Mouse (Mus musculus) liver, embryonic 15.5 days (tissue): Measurements from ENCODE around the gene E2f8. TPM values are rescaled to one million over a fixed set of nuclear protein-coding genes. Genes with fewer than 3 reads are reported as not detected.

Source experiments
- ATAC-seq: fragments of 200-750 bp; cut with Nextera tagmentation; 2 replicates; pipeline ENCODE4 v1.8.0; 2017; ENCODE audit warnings: moderate number of reproducible peaks, mild to moderate bottlenecking, moderate library complexity; ENCODE audit not compliant: insufficient read depth
- H3K27ac ChIP-seq: fragments of 300-500 bp; sonication (generic); replicated peaks from 2 replicates; pipeline ENCODE4 v1.5.1; 2015; ENCODE audit warnings: mild to moderate bottlenecking, inconsistent platforms
- H3K27me3 ChIP-seq: fragments of 300-500 bp; sonication (generic); 2 replicates; pipeline ENCODE4 v1.6.1; 2015; ENCODE audit warnings: mild to moderate bottlenecking, inconsistent platforms
- H3K36me3 ChIP-seq: fragments of 300-500 bp; sonication (generic); replicated peaks from 2 replicates; pipeline ENCODE4 v1.6.1; 2015; ENCODE audit warnings: moderate library complexity, mild to moderate bottlenecking, inconsistent platforms
- H3K4me1 ChIP-seq: fragments of 300-500 bp; sonication (generic); replicated peaks from 2 replicates; pipeline ENCODE4 v1.6.1; 2015; ENCODE audit warnings: inconsistent platforms
- H3K4me2 ChIP-seq: fragments of 300-500 bp; sonication (generic); 2 replicates; pipeline ENCODE4 v1.6.1; 2015; ENCODE audit warnings: moderate library complexity, mild to moderate bottlenecking, inconsistent platforms
- H3K4me3 ChIP-seq: fragments of 300-500 bp; sonication (generic); replicated peaks from 2 replicates; pipeline ENCODE4 v1.5.1; 2015; ENCODE audit warnings: mild to moderate bottlenecking, inconsistent platforms
- H3K9ac ChIP-seq: fragments of 300-500 bp; sonication (generic); 2 replicates; pipeline ENCODE4 v1.6.1; 2015; ENCODE audit warnings: moderate library complexity, mild to moderate bottlenecking, inconsistent platforms
- H3K9me3 ChIP-seq: fragments of 300-500 bp; sonication (generic); replicated peaks from 2 replicates; pipeline ENCODE4 v1.6.1; 2016; ENCODE audit warnings: inconsistent platforms
- WGBS: fragments of 180-500 bp; shearing (Covaris S2); methylation state at CpG from one replicate; pipeline ENCODE4 v1.1.7; 2015; ENCODE audit warnings: mixed read lengths; ENCODE audit not compliant: insufficient replicate concordance; 5-methylcytosine and 5-hydroxymethylcytosine counted together
- polyA plus RNA-seq: library from polyadenylated mRNA; unstranded; fragments of >200 nt; fragmentation: Nextera tagmentation; extraction: Ambion mirVana; gene quantifications from 2 replicates; pipeline ENCODE4 v1.2.1, GENCODE M21; 2015

The E2f8 gene
- polyA plus RNA-seq, result 32.5 and 33.5 TPM in 2 replicates

DNA sequence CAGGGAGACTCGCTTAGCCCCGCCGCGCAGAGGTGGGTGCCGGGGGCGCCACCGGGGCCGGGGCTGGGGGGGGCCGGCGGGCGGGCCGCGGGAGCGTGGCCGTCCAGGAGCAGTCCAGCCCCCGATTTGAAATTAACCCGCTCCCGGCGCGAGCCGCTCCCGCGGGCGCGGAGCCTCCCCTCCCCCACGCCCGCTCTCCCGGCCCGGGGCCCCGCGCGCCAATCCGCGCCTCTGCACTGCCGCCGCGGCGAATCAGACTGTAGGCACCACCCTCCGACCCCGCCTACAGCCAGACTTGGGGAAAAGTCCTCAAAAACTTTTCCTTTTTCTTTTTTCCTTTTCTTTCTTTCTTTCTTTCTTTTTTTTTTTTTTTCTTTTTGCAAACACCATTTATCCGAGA, at the start of gene E2f8:
E2f8 (minus strand) TSS at position 111 of the 400 bp plus-strand sequence.
- Histone ChIP-seq H3K4me2 (peak within 1 kb of the TSS; percentile 92), H3K9ac (peak within 1 kb of the TSS; percentile 98), H3K27me3 (peaks cover 29% of the 10 kb centered on the region), H3K4me1 (peaks cover 50% of the 10 kb centered on the region), H3K27ac (peak within 1 kb of the TSS; percentile 95), H3K4me3 (peak within 1 kb of the TSS; percentile 74), H3K36me3 (peaks cover 31% of the 10 kb centered on the region), H3K9me3 (no peaks in the 10 kb centered on the region)
- under 1% methylated on average over 38 of the region's 41 CpGs for whole genome bisulfite sequencing
- ATAC-seq, result peak; percentile 77

GRCm38 (mm10) chr7:48930399-48930798, 49.0 kb upstream of the E2f8 start:
- H3K4me1 ChIP-seq, result no peaks in the 10 kb centered on the region
- no peaks in the 10 kb centered on the region for H3K36me3 ChIP-seq
- no peaks in the 10 kb centered on the region for H3K9me3 ChIP-seq
- H3K4me3 ChIP-seq, result no peak overlapping the region
- WGBS, result 54% methylated on average over 5 of the region's 5 CpGs
- H3K27me3 ChIP-seq, result no peaks in the 10 kb centered on the region; the same call in 1 of the 2 replicates
- H3K27ac ChIP-seq, result no peak overlapping the region
- ATAC-seq, result no peak
- H3K9ac ChIP-seq, result no peak overlapping the region
- H3K4me2 ChIP-seq, result no peak overlapping the region

- Histone ChIP-seq H3K9ac (no peak overlapping the region), H3K4me2 (no peak overlapping the region), H3K9me3 (no peaks in the 10 kb centered on the region), H3K4me1 (no peaks in the 10 kb centered on the region), H3K36me3 (no peaks in the 10 kb centered on the region), H3K4me3 (no peak overlapping the region), H3K27me3 (no peaks in the 10 kb centered on the region), H3K27ac (no peak overlapping the region)
- ATAC-seq, result no peak
- WGBS, result 2% methylated on average over 3 of the region's 3 CpGs
Measured at GRCm38 (mm10) chr7:48928364-48928763, 47.0 kb upstream of the E2f8 start.

DNA sequence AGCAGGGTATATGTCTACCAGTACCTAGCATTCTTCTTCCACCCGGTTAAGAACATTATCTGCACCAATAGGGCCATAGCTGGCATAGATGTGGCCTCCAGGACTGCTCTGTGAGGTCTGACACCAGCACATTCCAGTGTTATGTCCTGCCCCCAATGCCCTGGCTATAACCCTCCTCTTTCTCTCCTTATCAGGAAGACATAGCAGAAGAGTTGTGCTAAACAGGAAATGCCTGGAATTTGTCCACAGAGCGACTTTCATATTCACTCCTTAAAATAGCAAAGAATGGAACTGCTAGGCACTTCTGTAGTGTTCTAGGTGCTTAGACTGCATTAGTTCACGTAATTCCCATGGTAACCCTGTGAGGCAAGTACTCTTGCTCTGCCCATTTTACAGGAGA, 43.8 kb upstream of the E2f8 start:
- WGBS, result 39% methylated on average over 3 of the region's 3 CpGs
- Histone ChIP-seq H3K4me3 (no peak overlapping the region), H3K4me2 (no peak overlapping the region), H3K9me3 (no peaks in the 10 kb centered on the region), H3K9ac (no peak overlapping the region), H3K36me3 (no peaks in the 10 kb centered on the region), H3K4me1 (no peaks in the 10 kb centered on the region), H3K27ac (no peak overlapping the region), H3K27me3 (no peaks in the 10 kb centered on the region)
- ATAC-seq, result peak; percentile 56; the same call in 1 of the 2 replicates

- Histone ChIP-seq H3K4me1 (no peaks in the 10 kb centered on the region), H3K9ac (no peak overlapping the region), H3K9me3 (no peaks in the 10 kb centered on the region), H3K36me3 (no peaks in the 10 kb centered on the region), H3K27ac (no peak overlapping the region), H3K4me2 (no peak overlapping the region), H3K4me3 (no peak overlapping the region), H3K27me3 (no peaks in the 10 kb centered on the region)
- 15% methylated on average over 10 of the region's 10 CpGs for WGBS
- no peak for ATAC-seq
Measured at GRCm38 (mm10) chr7:48923620-48924019, 42.2 kb upstream of the E2f8 start.

GRCm38 (mm10) chr7:48918389-48918788, 37.0 kb upstream of the E2f8 start:
- Histone ChIP-seq H3K9me3 (no peaks in the 10 kb centered on the region), H3K36me3 (no peaks in the 10 kb centered on the region)
- WGBS, result 63% methylated on average over 11 of the region's 11 CpGs

DNA sequence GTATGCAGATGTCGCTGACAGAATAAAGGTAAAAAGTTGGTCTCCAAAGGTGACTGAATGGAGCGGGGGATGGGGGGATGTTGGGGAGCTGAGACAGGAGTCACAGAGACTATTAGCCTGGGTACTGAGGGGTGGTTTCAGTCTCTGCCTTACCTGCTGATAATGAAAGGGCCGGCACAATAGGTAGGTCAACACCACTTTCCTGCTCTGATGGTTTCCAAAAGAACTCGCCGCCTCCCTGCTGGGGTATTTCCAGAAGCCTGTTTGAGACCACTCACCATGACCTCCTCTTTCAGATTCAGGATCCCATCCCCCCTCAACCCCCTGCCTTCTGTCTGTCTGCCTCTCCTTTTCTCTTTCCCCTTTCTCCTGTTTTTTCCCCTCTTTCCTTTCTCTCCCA, 36.6 kb upstream of the E2f8 start:
- H3K4me1 ChIP-seq, result no peaks in the 10 kb centered on the region
- 0 out of 2 replicates have a peak, but pooled peaks cover 5% of the 10 kb centered on the region for H3K27me3 ChIP-seq
- H3K9ac ChIP-seq, result no peak overlapping the region
- H3K9me3 ChIP-seq, result no peaks in the 10 kb centered on the region
- no peaks in the 10 kb centered on the region for H3K36me3 ChIP-seq
- H3K27ac ChIP-seq, result no peak overlapping the region
- WGBS, result 57% methylated on average over 5 of the region's 5 CpGs
- no peak for ATAC-seq
- no peak overlapping the region for H3K4me3 ChIP-seq
- H3K4me2 ChIP-seq, result no peak overlapping the region

More at GRCm38 (mm10) chr7:48918389-48918788, 37.0 kb upstream of the E2f8 start:
- no peak overlapping the region for H3K27ac ChIP-seq
- H3K4me2 ChIP-seq, result no peak overlapping the region
- H3K9ac ChIP-seq, result no peak overlapping the region
- no peaks in the 10 kb centered on the region for H3K4me1 ChIP-seq
- ATAC-seq, result no peak
- H3K4me3 ChIP-seq, result no peak overlapping the region
- 0 out of 2 replicates have a peak, but pooled peaks cover 5% of the 10 kb centered on the region for H3K27me3 ChIP-seq

- H3K4me1 ChIP-seq, result no peaks in the 10 kb centered on the region
- H3K27me3 ChIP-seq, result 0 out of 2 replicates have a peak, but pooled peaks cover 5% of the 10 kb centered on the region
- no peak overlapping the region for H3K4me2 ChIP-seq
- no peaks in the 10 kb centered on the region for H3K9me3 ChIP-seq
- H3K27ac ChIP-seq, result no peak overlapping the region
- no peaks in the 10 kb centered on the region for H3K36me3 ChIP-seq
- no peak overlapping the region for H3K9ac ChIP-seq
- ATAC-seq, result no peak
- 35% methylated on average over 5 of the region's 5 CpGs for WGBS
- no peak overlapping the region for H3K4me3 ChIP-seq
Measured at GRCm38 (mm10) chr7:48917463-48917862, 36.1 kb upstream of the E2f8 start.

GRCm38 (mm10) chr7:48914630-48915506, 33.5 kb upstream of the E2f8 start:
- no peaks in the 10 kb centered on the region for H3K4me1 ChIP-seq
- no peak overlapping the region for H3K27ac ChIP-seq
- no peak overlapping the region for H3K4me3 ChIP-seq
- H3K4me2 ChIP-seq, result no peak overlapping the region
- H3K9ac ChIP-seq, result no peak overlapping the region
- no peak for ATAC-seq
- no peaks in the 10 kb centered on the region for H3K9me3 ChIP-seq
- 0 out of 2 replicates have a peak, but pooled peaks cover 5% of the 10 kb centered on the region for H3K27me3 ChIP-seq
- no peaks in the 10 kb centered on the region for H3K36me3 ChIP-seq
- 61% methylated on average over 12 of the region's 12 CpGs for WGBS

- Histone ChIP-seq H3K4me2 (no peak overlapping the region), H3K36me3 (no peaks in the 10 kb centered on the region)
Measured at GRCm38 (mm10) chr7:48911146-48911545, 29.8 kb upstream of the E2f8 start.

DNA sequence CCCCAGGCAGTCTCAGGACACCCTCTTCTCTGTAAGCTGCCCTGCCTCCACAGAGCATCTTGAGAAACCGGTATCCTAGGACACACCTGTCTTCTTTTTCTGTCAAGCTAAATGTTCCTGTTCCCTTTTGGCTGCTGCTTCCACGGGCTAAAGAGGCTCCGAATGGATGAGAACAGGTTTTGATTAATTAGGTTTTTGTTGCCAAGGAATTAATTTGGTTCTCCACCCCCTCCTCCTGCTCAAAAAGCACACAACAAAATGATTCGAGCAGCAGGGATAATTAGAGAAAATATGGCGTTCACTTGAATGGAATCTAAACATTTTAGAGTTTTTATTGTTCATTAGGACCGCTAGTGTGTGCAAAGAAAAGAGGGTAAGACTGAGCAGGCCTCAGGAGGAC, 28.9 kb upstream of the E2f8 start:
- WGBS, result 67% methylated on average over 6 of the region's 6 CpGs
- ATAC-seq, result no peak
- H3K27me3 ChIP-seq, result no peaks in the 10 kb centered on the region
- no peaks in the 10 kb centered on the region for H3K36me3 ChIP-seq
- H3K9ac ChIP-seq, result no peak overlapping the region
- H3K4me1 ChIP-seq, result peaks cover 9% of the 10 kb centered on the region
- no peaks in the 10 kb centered on the region for H3K9me3 ChIP-seq
- H3K27ac ChIP-seq, result no peak overlapping the region
- H3K4me2 ChIP-seq, result no peak overlapping the region
- no peak overlapping the region for H3K4me3 ChIP-seq

More at GRCm38 (mm10) chr7:48911146-48911545, 29.8 kb upstream of the E2f8 start:
- Histone ChIP-seq H3K9ac (no peak overlapping the region), H3K27ac (no peak overlapping the region), H3K4me1 (peaks cover 9% of the 10 kb centered on the region), H3K4me3 (no peak overlapping the region), H3K27me3 (no peaks in the 10 kb centered on the region), H3K9me3 (no peaks in the 10 kb centered on the region)
- ATAC-seq, result no peak
